Mouse (Mus musculus) hindbrain, embryonic 16.5 days (tissue): ENCODE results near the gene Ankrd54. TPM values are rescaled to one million over a fixed set of nuclear protein-coding genes. Genes with fewer than 3 reads are reported as not detected.

Experiments used
- ATAC-seq: fragments of 200-750 bp; cut with Nextera tagmentation; 2 replicates; pipeline ENCODE4 v1.8.0; 2017; ENCODE audit warnings: moderate TSS enrichment, moderate library complexity
- H3K27ac ChIP-seq: fragments of 300-500 bp; sonication (generic); 2 replicates; pipeline ENCODE4 v1.5.1; 2014; ENCODE audit warnings: low read depth, mild to moderate bottlenecking, control low read depth, low read length, moderate library complexity
- H3K27me3 ChIP-seq: fragments of 300-500 bp; sonication (generic); replicated peaks from 2 replicates; pipeline ENCODE4 v1.6.1; 2014; ENCODE audit warnings: low read length; ENCODE audit not compliant: control insufficient read depth, insufficient read depth
- H3K36me3 ChIP-seq: fragments of 300-500 bp; sonication (generic); 2 replicates; pipeline ENCODE4 v1.6.1; 2014; ENCODE audit warnings: mild to moderate bottlenecking, low read length, moderate library complexity, mixed read lengths; ENCODE audit not compliant: control insufficient read depth, insufficient read depth
- H3K4me1 ChIP-seq: fragments of 300-500 bp; sonication (generic); 2 replicates; pipeline ENCODE4 v1.6.1; 2014; ENCODE audit warnings: low read depth, low read length; ENCODE audit not compliant: control insufficient read depth, insufficient read depth
- H3K4me2 ChIP-seq: fragments of 300-500 bp; sonication (generic); 2 replicates; pipeline ENCODE4 v1.6.1; 2014; ENCODE audit warnings: mild to moderate bottlenecking, low read length, control low read depth, moderate library complexity
- H3K4me3 ChIP-seq: fragments of 300-500 bp; sonication (generic); 2 replicates; pipeline ENCODE4 v1.5.1; 2014; ENCODE audit warnings: mild to moderate bottlenecking, low read length, control low read depth, moderate library complexity
- H3K9ac ChIP-seq: fragments of 300-500 bp; sonication (generic); 2 replicates; pipeline ENCODE4 v1.6.1; 2014; ENCODE audit warnings: low read depth, mild to moderate bottlenecking, control low read depth, low read length, moderate library complexity
- H3K9me3 ChIP-seq: fragments of 300-500 bp; sonication (generic); 2 replicates; pipeline ENCODE4 v1.6.1; 2014; ENCODE audit warnings: mild to moderate bottlenecking, low read length, moderate library complexity; ENCODE audit not compliant: control insufficient read depth
- WGBS: fragments of 180-500 bp; shearing (Covaris S2); extraction: QIAGEN DNeasy Blood & Tissue Kit; methylation state at CpG from one replicate; pipeline ENCODE4 v1.1.7; 2014; 5-methylcytosine and 5-hydroxymethylcytosine counted together
- polyA plus RNA-seq: library from polyadenylated mRNA; unstranded; fragments of >200 nt; fragmentation: Nextera tagmentation; extraction: Ambion mirVana; gene quantifications from 2 replicates; pipeline ENCODE4 v1.2.1, GENCODE M21; 2015

Ankrd54 gene
- polyA plus RNA-seq, 1 experiment from 2014 or later: 50.0 TPM

DNA sequence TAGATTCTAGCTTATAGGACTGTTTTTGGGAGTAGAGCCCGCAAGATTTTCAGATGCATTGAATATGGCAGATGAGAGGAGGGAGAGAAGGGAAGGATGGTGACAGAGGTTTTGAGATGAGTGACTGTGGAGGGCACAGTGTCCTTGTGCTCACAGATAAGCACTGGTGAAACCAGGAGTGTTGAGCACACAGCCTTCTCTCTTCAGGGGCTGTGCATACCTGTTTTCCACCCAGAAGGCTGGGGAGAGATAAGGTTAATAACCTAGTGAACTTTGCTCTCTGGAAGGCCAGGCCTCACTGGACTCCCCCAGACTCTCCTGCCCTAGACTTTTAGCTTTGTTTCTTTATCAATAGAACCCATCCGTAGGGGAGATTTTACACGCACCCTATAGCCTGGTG lies 5.7 kb upstream of the Ankrd54 start:
- H3K4me3 ChIP-seq: no peak overlapping the region
- 84% methylated on average over 3 of the region's 3 CpGs for WGBS
- no peaks in the 10 kb centered on the region for H3K9me3 ChIP-seq
- H3K27me3 ChIP-seq: no peaks in the 10 kb centered on the region
- no peak overlapping the region for H3K27ac ChIP-seq
- no peak overlapping the region for H3K9ac ChIP-seq
- no peaks in the 10 kb centered on the region for H3K36me3 ChIP-seq
- no peak for ATAC-seq
- peaks cover 3% of the 10 kb centered on the region for H3K4me1 ChIP-seq
- H3K4me2 ChIP-seq: no peak overlapping the region

DNA sequence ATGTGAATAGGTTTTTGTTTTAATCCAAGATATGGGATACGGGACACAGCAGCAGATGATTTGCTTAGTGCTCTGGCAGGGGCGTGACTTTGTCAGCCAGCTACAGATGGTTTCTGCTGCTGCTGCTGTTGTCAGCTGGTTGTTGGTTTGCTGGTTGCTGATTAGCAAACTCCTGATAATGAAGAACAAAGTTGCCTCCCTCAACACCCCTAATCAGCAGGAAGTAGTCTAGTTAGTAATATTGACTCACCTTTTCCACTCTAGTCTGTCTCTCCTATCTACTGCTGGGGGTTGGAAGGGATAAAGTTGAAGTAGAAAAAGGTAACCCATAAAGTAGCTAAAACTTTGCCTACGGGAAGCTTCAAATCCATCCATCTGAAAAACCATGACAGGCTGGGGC lies 4.9 kb upstream of the Ankrd54 start:
- WGBS: 85% methylated on average over 3 of the region's 3 CpGs
- no peak for ATAC-seq

DNA sequence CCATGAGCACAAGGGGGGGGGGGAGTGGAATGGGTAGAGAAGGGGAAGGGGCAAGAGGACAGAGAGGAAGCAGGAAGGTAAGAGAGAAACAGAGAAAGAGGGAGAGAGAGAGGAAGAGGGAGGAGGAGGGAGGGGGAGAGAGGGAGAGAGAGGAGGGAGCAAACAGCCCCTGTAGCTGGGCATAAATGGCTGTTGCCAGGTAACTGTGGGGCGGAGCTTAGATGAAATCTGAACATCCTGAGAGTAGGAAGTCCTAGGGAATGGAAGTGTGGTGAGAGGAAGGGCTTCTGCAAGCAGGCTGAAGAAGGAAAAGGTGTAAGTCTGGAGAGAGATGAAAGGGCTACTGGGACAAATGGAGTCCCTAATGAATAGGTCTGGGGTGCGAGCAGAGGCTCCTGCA lies 3.6 kb upstream of the Ankrd54 start:
- H3K27me3 ChIP-seq: no peaks in the 10 kb centered on the region
- no peaks in the 10 kb centered on the region for H3K36me3 ChIP-seq
- 58% methylated on average over 2 of the region's 2 CpGs for WGBS

More for the DNA sequence above, 4.9 kb upstream of the Ankrd54 start:
- H3K4me2 ChIP-seq: no peak overlapping the region
- no peak overlapping the region for H3K4me3 ChIP-seq
- no peaks in the 10 kb centered on the region for H3K9me3 ChIP-seq
- H3K36me3 ChIP-seq: no peaks in the 10 kb centered on the region
- no peak overlapping the region for H3K9ac ChIP-seq
- H3K27me3 ChIP-seq: no peaks in the 10 kb centered on the region
- H3K4me1 ChIP-seq: peaks cover 5% of the 10 kb centered on the region
- H3K27ac ChIP-seq: no peak overlapping the region

DNA sequence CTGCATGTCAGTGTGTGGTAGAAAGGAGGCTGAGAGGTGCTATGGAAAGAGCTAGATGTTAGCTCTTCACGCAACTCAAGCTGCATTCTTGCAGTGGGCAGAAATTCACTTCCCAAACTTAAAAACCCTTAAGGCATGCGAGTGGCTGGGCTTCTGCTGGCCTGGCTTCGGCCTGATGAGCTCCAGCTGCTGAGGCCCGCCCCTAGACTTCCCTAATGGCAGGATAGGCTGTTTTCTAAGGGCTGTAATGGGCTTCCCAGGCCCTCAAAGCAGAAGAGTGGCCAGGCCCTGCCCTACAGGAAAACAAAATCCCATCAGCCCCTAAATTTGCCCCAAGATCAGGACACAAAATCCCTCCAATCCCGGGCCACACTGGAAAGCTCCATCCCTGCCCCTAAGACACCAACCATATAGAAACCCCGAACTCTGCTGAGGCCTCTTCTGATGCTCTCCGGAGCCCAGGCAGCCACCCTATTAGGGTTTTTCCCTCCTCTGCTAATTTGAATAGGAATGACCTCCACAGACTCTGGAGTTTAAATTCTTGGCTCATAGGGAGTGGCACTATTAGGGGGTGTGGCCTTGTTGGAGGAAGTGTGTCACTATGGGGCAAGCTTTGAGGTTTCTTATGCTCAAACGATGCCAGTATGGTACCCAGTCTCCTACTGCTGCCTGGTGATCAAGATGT lies 2.5 kb upstream of the Ankrd54 start:
- peaks cover 10% of the 10 kb centered on the region for H3K4me1 ChIP-seq
- no peak for ATAC-seq
- H3K4me2 ChIP-seq: no peak overlapping the region
- 67% methylated on average over 8 of the region's 8 CpGs for WGBS
- peaks cover 2% of the 10 kb centered on the region for H3K36me3 ChIP-seq
- H3K27ac ChIP-seq: no peak overlapping the region
- no peak overlapping the region for H3K9ac ChIP-seq
- no peaks in the 10 kb centered on the region for H3K9me3 ChIP-seq
- no peak overlapping the region for H3K4me3 ChIP-seq
- H3K27me3 ChIP-seq: no peaks in the 10 kb centered on the region

More for the DNA sequence above, 3.6 kb upstream of the Ankrd54 start:
- ATAC-seq: no peak
- Histone ChIP-seq H3K9ac (no peak overlapping the region), H3K4me1 (peaks cover 10% of the 10 kb centered on the region), H3K27ac (no peak overlapping the region), H3K4me3 (no peak overlapping the region), H3K9me3 (no peaks in the 10 kb centered on the region), H3K4me2 (no peak overlapping the region)

DNA sequence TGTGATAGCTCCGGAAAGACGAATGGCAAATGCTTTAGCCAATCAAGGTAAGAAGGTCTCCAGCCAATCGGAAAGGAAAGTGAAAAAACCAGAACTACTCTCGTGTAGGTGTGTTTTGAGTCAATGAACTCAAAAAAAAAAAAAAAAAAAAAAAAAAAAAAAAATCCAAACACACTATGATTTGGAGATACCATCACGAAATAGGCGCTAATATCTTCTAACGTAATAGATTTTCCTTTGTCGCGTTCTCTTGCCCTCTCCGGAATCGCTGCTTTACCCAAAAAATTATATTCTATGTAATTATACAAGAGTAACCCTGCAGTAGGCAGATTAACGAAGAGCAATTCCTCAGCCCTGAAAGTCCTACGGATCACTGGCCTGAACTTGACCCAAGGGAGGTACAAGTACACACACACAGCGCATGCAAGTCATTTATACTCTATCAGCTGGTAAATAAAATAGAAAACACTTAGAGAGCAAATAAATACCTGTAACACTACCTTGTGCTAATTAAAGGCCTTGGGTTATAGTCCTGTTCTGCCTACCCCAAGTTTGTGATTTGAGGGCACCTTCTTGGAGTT lies 557 bp upstream of the Ankrd54 start:
- Histone ChIP-seq H3K9me3 (no peaks in the 10 kb centered on the region), H3K27me3 (no peaks in the 10 kb centered on the region), H3K4me1 (peaks cover 10% of the 10 kb centered on the region), H3K27ac (peak overlapping the region; percentile 45; the same call in 1 of the 2 replicates), H3K36me3 (peaks cover 18% of the 10 kb centered on the region), H3K4me2 (peak overlapping the region; percentile 59), H3K4me3 (peak overlapping the region; percentile 31), H3K9ac (peak overlapping the region; percentile 5)
- 10% methylated on average over 14 of the region's 14 CpGs for WGBS
- no peak for ATAC-seq

- no peak overlapping the region for H3K27ac ChIP-seq
- H3K9ac ChIP-seq: no peak overlapping the region
- peak overlapping the region; percentile 85; the same call in 1 of the 2 replicates for H3K4me2 ChIP-seq
- H3K9me3 ChIP-seq: no peaks in the 10 kb centered on the region
- no peak for ATAC-seq
- H3K4me3 ChIP-seq: no peak overlapping the region
- WGBS: 81% methylated on average over 14 of the region's 14 CpGs
- H3K27me3 ChIP-seq: no peaks in the 10 kb centered on the region
- peaks cover 30% of the 10 kb centered on the region for H3K36me3 ChIP-seq
- H3K4me1 ChIP-seq: peaks cover 10% of the 10 kb centered on the region
Observed at GRCm38 (mm10) chr15:79060887-79061565, 1.7 kb downstream of the Ankrd54 start.

DNA sequence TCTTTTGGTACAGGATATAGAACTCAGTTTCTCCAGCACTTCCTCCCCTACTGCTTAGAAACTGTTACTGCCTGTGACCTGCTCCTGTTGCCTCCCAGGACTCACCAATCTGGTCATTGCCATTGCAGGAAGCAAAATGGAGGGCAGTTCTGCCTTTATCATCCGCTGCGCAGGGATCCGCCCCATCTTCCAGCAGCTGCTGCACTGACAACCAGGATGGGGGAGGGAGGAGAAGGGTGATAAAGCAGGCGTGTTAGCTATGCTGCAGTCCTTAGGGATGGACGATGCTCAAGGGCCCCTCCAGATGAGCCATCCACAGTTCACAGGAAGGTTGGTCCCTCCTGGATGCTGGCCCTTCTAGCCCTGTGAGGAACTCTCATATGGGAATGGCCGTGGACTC lies 4.8 kb downstream of the Ankrd54 start:
- Histone ChIP-seq H3K4me2 (no peak overlapping the region), H3K9ac (no peak overlapping the region), H3K27me3 (no peaks in the 10 kb centered on the region), H3K4me3 (no peak overlapping the region), H3K4me1 (peaks cover 5% of the 10 kb centered on the region), H3K36me3 (peaks cover 54% of the 10 kb centered on the region), H3K27ac (no peak overlapping the region), H3K9me3 (no peaks in the 10 kb centered on the region)
- ATAC-seq: no peak
- WGBS: 88% methylated on average over 6 of the region's 6 CpGs

GRCm38 (mm10) chr15:79056601-79057000 lies 6.1 kb downstream of the Ankrd54 start:
- WGBS: 90% methylated on average over 7 of the region's 7 CpGs
- Histone ChIP-seq H3K27me3 (no peaks in the 10 kb centered on the region), H3K9ac (no peak overlapping the region), H3K4me1 (no peaks in the 10 kb centered on the region; the same call in none of the 2 replicates), H3K9me3 (no peaks in the 10 kb centered on the region), H3K27ac (no peak overlapping the region), H3K4me2 (no peak overlapping the region), H3K4me3 (no peak overlapping the region), H3K36me3 (peaks cover 54% of the 10 kb centered on the region)
- no peak for ATAC-seq

DNA sequence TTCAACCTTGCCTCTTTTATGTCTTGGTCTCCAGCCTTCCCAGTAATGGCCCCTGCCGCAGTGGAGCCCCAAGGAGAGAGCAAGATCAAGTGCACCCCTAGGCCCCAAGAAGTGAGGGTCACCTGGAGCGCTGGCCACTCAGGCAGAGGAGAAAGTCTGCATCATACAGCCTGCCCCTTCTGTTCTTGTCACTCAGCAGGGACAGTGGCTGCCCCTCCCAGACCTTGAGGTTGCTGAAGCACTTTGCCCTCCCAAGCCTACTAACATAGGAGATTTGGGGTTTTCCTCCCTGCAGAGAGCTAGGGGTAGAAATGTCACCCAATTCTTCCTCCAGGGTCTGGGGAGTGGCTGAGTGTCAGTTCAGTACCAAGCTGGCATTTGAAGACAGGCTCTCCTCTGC lies 10.3 kb downstream of the Ankrd54 start:
- peaks cover 29% of the 10 kb centered on the region for H3K36me3 ChIP-seq
- H3K9me3 ChIP-seq: no peaks in the 10 kb centered on the region
- no peak for ATAC-seq
- no peaks in the 10 kb centered on the region for H3K27me3 ChIP-seq
- H3K4me2 ChIP-seq: no peak overlapping the region
- no peak overlapping the region for H3K9ac ChIP-seq
- no peak overlapping the region for H3K4me3 ChIP-seq
- WGBS: 79% methylated on average over 2 of the region's 2 CpGs
- no peaks in the 10 kb centered on the region; the same call in 1 of the 2 replicates for H3K4me1 ChIP-seq
- H3K27ac ChIP-seq: no peak overlapping the region
